ENCODE assay signal across 20 mouse cellular contexts in genomic region chr5:28461376-28461775, GRCm38 (mm10). TPM values are rescaled to one million over a fixed set of nuclear protein-coding genes. Genes with fewer than 3 reads are reported as not detected.
DNase-seq lines count a peak whose midpoint lies in the region; ATAC-seq and TF ChIP-seq lines count a peak whose summit lies in the region.
"Had no signal": no experiment of that assay in that cellular context is flagged by ENCODE, and none has a peak within 500 bp of the region (broad histone marks: within the 10 kb centered on the region; RNA-seq: fewer than 3 reads in every experiment).

No protein-coding gene starts in this region.

- peak overlapping the region; percentile 45 for H3K4me3 ChIP-seq in intestine, embryonic 14.5 days (ENCODE audit: low read depth, low read length)
- no peak overlapping the region for H3K4me3 ChIP-seq in intestine, postnatal 0 days (ENCODE audit: low read depth, low read length)
- peak overlapping the region; percentile 51; the same call in 1 of the 2 replicates for H3K4me3 ChIP-seq in midbrain, embryonic 11.5 days (ENCODE audit: low read depth, low read length)
- H3K4me3 ChIP-seq in midbrain, embryonic 14.5 days (replicated peaks; ENCODE audit: low read depth, low read length): no peak overlapping the region
- H3K4me3 ChIP-seq: embryonic facial prominence, embryonic 12.5 days had no signal

- WGBS in intestine, embryonic 14.5 days: 7% methylated on average over 11 of the region's 11 CpGs
- WGBS in intestine, postnatal 0 days: 32% methylated on average over 11 of the region's 11 CpGs
- whole genome bisulfite sequencing in midbrain, embryonic 11.5 days: 5% methylated on average over 11 of the region's 11 CpGs
- 10% methylated on average over 11 of the region's 11 CpGs for WGBS in midbrain, embryonic 14.5 days

- H3K4me1 ChIP-seq in intestine, embryonic 14.5 days (replicated peaks; ENCODE audit: control insufficient read depth, insufficient read depth, low read length): peaks cover 15% of the 10 kb centered on the region
- H3K4me1 ChIP-seq in intestine, postnatal 0 days (replicated peaks; ENCODE audit: control insufficient read depth, insufficient read depth, low read length): peaks cover 5% of the 10 kb centered on the region
- peaks cover 52% of the 10 kb centered on the region for H3K4me1 ChIP-seq in midbrain, embryonic 11.5 days (ENCODE audit: control insufficient read depth, insufficient read depth, low read length)
- H3K4me1 ChIP-seq in midbrain, embryonic 14.5 days (ENCODE audit: control insufficient read depth, insufficient read depth, low read length): peaks cover 29% of the 10 kb centered on the region

- no peaks in the 10 kb centered on the region for H3K36me3 ChIP-seq in intestine, embryonic 14.5 days (ENCODE audit: control insufficient read depth, insufficient read depth, low read length)
- H3K36me3 ChIP-seq in intestine, postnatal 0 days (ENCODE audit: control insufficient read depth, insufficient read depth): no peaks in the 10 kb centered on the region
- no peaks in the 10 kb centered on the region for H3K36me3 ChIP-seq in midbrain, embryonic 11.5 days (ENCODE audit: control insufficient read depth, insufficient read depth, low read length)
- H3K36me3 ChIP-seq in midbrain, embryonic 14.5 days (ENCODE audit: control insufficient read depth, insufficient read depth, low read length): no peaks in the 10 kb centered on the region
- H3K36me3 ChIP-seq: embryonic facial prominence, embryonic 12.5 days; forebrain, embryonic 12.5 days had no signal

- peaks cover 100% of the 10 kb centered on the region for H3K27me3 ChIP-seq in intestine, embryonic 14.5 days (replicated peaks; ENCODE audit: control insufficient read depth, insufficient read depth, low read length)
- H3K27me3 ChIP-seq in intestine, postnatal 0 days (replicated peaks; ENCODE audit: control insufficient read depth, insufficient read depth, low read length): peaks cover 78% of the 10 kb centered on the region
- H3K27me3 ChIP-seq in midbrain, embryonic 11.5 days (ENCODE audit: control insufficient read depth, insufficient read depth, low read length): peaks cover 95% of the 10 kb centered on the region
- H3K27me3 ChIP-seq in midbrain, embryonic 14.5 days (ENCODE audit: control insufficient read depth, insufficient read depth, low read length): peaks cover 98% of the 10 kb centered on the region

- peak overlapping the region; percentile 27; the same call in 1 of the 2 replicates for H3K9ac ChIP-seq in intestine, embryonic 14.5 days (ENCODE audit: low read length)
- no peak overlapping the region for H3K9ac ChIP-seq in intestine, postnatal 0 days (ENCODE audit: low read depth, low read length)
- H3K9ac ChIP-seq in midbrain, embryonic 11.5 days (ENCODE audit: low read length): peak overlapping the region; percentile 33; the same call in 1 of the 2 replicates
- H3K9ac ChIP-seq in midbrain, embryonic 14.5 days (replicated peaks; ENCODE audit: low read length): no peak overlapping the region
- H3K9ac ChIP-seq: embryonic facial prominence, embryonic 12.5 days; forebrain, embryonic 12.5 days; liver, postnatal 0 days had no signal

- no peak for TF ChIP-seq CTCF in intestine, postnatal 0 days (IDR thresholded peaks at IDR 0.05; ENCODE audit: low read depth)

- peak overlapping the region; percentile 62 for H3K4me2 ChIP-seq in intestine, embryonic 14.5 days (ENCODE audit: low read length)
- H3K4me2 ChIP-seq in intestine, postnatal 0 days (replicated peaks; ENCODE audit: low read depth): no peak overlapping the region
- peak overlapping the region; percentile 81 for H3K4me2 ChIP-seq in midbrain, embryonic 11.5 days
- no peak overlapping the region for H3K4me2 ChIP-seq in midbrain, embryonic 14.5 days (ENCODE audit: low read length)
- H3K4me2 ChIP-seq: embryonic facial prominence, embryonic 12.5 days; liver, embryonic 11.5 days had no signal

- H3K9me3 ChIP-seq in intestine, embryonic 14.5 days (ENCODE audit: control insufficient read depth, low read length): no peaks in the 10 kb centered on the region
- no peaks in the 10 kb centered on the region for H3K9me3 ChIP-seq in intestine, postnatal 0 days (ENCODE audit: control insufficient read depth)
- no peaks in the 10 kb centered on the region for H3K9me3 ChIP-seq in midbrain, embryonic 11.5 days (ENCODE audit: control insufficient read depth, low read length)
- H3K9me3 ChIP-seq in midbrain, embryonic 14.5 days (ENCODE audit: control insufficient read depth, low read length): no peaks in the 10 kb centered on the region
- H3K9me3 ChIP-seq: embryonic facial prominence, embryonic 12.5 days; forebrain, embryonic 12.5 days had no signal

- no peak for ATAC-seq in intestine, embryonic 14.5 days (replicated peaks; ENCODE audit: low FRiP score, low TSS enrichment, low read depth)
- no peak for ATAC-seq in intestine, postnatal 0 days
- no peak for ATAC-seq in midbrain, embryonic 11.5 days (ENCODE audit: low FRiP score)
- ATAC-seq in midbrain, embryonic 14.5 days (ENCODE audit: low FRiP score, low TSS enrichment): no peak
- ATAC-seq: liver, postnatal 0 days had no signal

- H3K27ac ChIP-seq in intestine, embryonic 14.5 days (ENCODE audit: low read depth): peak overlapping the region; percentile 8; the same call in 1 of the 2 replicates
- no peak overlapping the region for H3K27ac ChIP-seq in intestine, postnatal 0 days (ENCODE audit: low read depth, low read length)
- H3K27ac ChIP-seq in midbrain, embryonic 11.5 days (ENCODE audit: low read depth, low read length): peak overlapping the region; percentile 30; the same call in 1 of the 2 replicates
- H3K27ac ChIP-seq in midbrain, embryonic 14.5 days (replicated peaks; ENCODE audit: low read depth, low read length): no peak overlapping the region
- H3K27ac ChIP-seq: embryonic facial prominence, embryonic 12.5 days; forebrain, embryonic 12.5 days had no signal

- DNase-seq in intestine, embryonic 14.5 days (ENCODE audit: low spot score): no peak
- DNase-seq in midbrain, embryonic 11.5 days (ENCODE audit: low spot score, missing footprints): peak; percentile 88
- no peak for DNase-seq in midbrain, embryonic 14.5 days
- peak; percentile 2 for DNase-seq in urinary bladder, postnatal 14 days (ENCODE audit: low spot score)
- DNase-seq in urinary bladder, adult 18-20 months (ENCODE audit: low spot score in 2 of 2): no peak
- no peak for DNase-seq in kidney, adult 11 months
- DNase-seq: adrenal gland, adult 2 months; cerebellum, adult 18-20 months; cerebellum, postnatal 14 days; gastrocnemius, postnatal 36 days; layer of hippocampus, postnatal 36 days; liver, postnatal 0 days; right cerebral cortex, postnatal 14 days; thymus, postnatal 25 days had no signal

RNA-seq across cellular contexts. Expression of gene Shh, which starts 5.7 kb away (rescaled TPM):
- 7.8 and 8.9 TPM in 2 replicates for polyA plus RNA-seq in intestine, embryonic 14.5 days (2014; fragmentation: Nextera tagmentation; extraction: Ambion mirVana)
- 0.18 and 0.23 TPM in 2 replicates for polyA plus RNA-seq in intestine, postnatal 0 days (2015; fragmentation: Nextera tagmentation; extraction: Ambion mirVana)
- 4.9 and 6.8 TPM in 2 replicates for polyA plus RNA-seq in midbrain, embryonic 11.5 days (2014; fragmentation: Nextera tagmentation; extraction: Ambion mirVana)
- 0.58 and 1.9 TPM in 2 replicates for polyA plus RNA-seq in midbrain, embryonic 14.5 days (2014; fragmentation: Nextera tagmentation; extraction: Ambion mirVana)
- polyA plus RNA-seq: C2C12; heart, embryonic 14.5 days; liver, postnatal 0 days had no signal

Comparison
In these comparisons a context has a peak if more than half of its experiments do, and no peak if none do; other contexts are left out.
1. DNase-seq: peak in midbrain, embryonic 11.5 days (single experiment) and urinary bladder, postnatal 14 days (single experiment); none in intestine, embryonic 14.5 days (single experiment), midbrain, embryonic 14.5 days (single experiment), urinary bladder, adult 18-20 months (0 of 2) and kidney, adult 11 months (single experiment).
2. H3K27ac ChIP-seq: peak in intestine, embryonic 14.5 days (single experiment) and midbrain, embryonic 11.5 days (single experiment); none in intestine, postnatal 0 days (single experiment) and midbrain, embryonic 14.5 days (single experiment).
3. H3K4me2 ChIP-seq: peak in intestine, embryonic 14.5 days (single experiment) and midbrain, embryonic 11.5 days (single experiment); none in intestine, postnatal 0 days (single experiment) and midbrain, embryonic 14.5 days (single experiment).
4. H3K4me3 ChIP-seq: peak in intestine, embryonic 14.5 days (single experiment) and midbrain, embryonic 11.5 days (single experiment); none in intestine, postnatal 0 days (single experiment) and midbrain, embryonic 14.5 days (single experiment).
5. H3K9ac ChIP-seq: peak in intestine, embryonic 14.5 days (single experiment) and midbrain, embryonic 11.5 days (single experiment); none in intestine, postnatal 0 days (single experiment) and midbrain, embryonic 14.5 days (single experiment).